Mouse (Mus musculus) midbrain, embryonic 12.5 days (tissue): Measurements from ENCODE around the gene Zer1. TPM values are rescaled to one million over a fixed set of nuclear protein-coding genes. Genes with fewer than 3 reads are reported as not detected.

Experiments used
- ATAC-seq: fragments of 200-750 bp; cut with Nextera tagmentation; 2 replicates; pipeline ENCODE4 v1.8.0; 2017; ENCODE audit warnings: low read depth, moderate TSS enrichment, moderate library complexity; ENCODE audit not compliant: low FRiP score
- H3K27ac ChIP-seq: fragments of 300-500 bp; sonication (generic); replicated peaks from 2 replicates; pipeline ENCODE4 v1.5.1; 2016; ENCODE audit warnings: mild to moderate bottlenecking
- H3K27me3 ChIP-seq: fragments of 300-500 bp; sonication (generic); 2 replicates; pipeline ENCODE4 v1.6.1; 2016; ENCODE audit warnings: mild to moderate bottlenecking
- H3K36me3 ChIP-seq: fragments of 300-500 bp; sonication (generic); 2 replicates; pipeline ENCODE4 v1.6.1; 2016
- H3K4me1 ChIP-seq: fragments of 300-500 bp; sonication (generic); 2 replicates; pipeline ENCODE4 v1.6.1; 2016
- H3K4me2 ChIP-seq: fragments of 300-500 bp; sonication (generic); replicated peaks from 2 replicates; pipeline ENCODE4 v1.6.1; 2016; ENCODE audit warnings: mild to moderate bottlenecking, moderate library complexity
- H3K4me3 ChIP-seq: fragments of 300-500 bp; sonication (generic); 2 replicates; pipeline ENCODE4 v1.5.1; 2016; ENCODE audit warnings: mild to moderate bottlenecking
- H3K9ac ChIP-seq: fragments of 300-500 bp; sonication (generic); replicated peaks from 2 replicates; pipeline ENCODE4 v1.6.1; 2016; ENCODE audit warnings: mild to moderate bottlenecking, moderate library complexity
- H3K9me3 ChIP-seq: fragments of 300-500 bp; sonication (generic); 2 replicates; pipeline ENCODE4 v1.6.1; 2016; ENCODE audit warnings: mild to moderate bottlenecking
- WGBS: fragments of 180-500 bp; shearing (Covaris S2); methylation state at CpG from one replicate; pipeline ENCODE4 v1.1.7; 2016; 5-methylcytosine and 5-hydroxymethylcytosine counted together
- polyA plus RNA-seq: library from polyadenylated mRNA; unstranded; fragments of >200 nt; fragmentation: Nextera tagmentation; extraction: Ambion mirVana; gene quantifications from 2 replicates; pipeline ENCODE4 v1.2.1, GENCODE M21; 2016

Gene Zer1
- polyA plus RNA-seq, 1 experiment from 2014 or later, result 11.6 TPM

- H3K4me3 ChIP-seq, result peak overlapping the region; percentile 64
These were observed 32.0 kb downstream of the Zer1 start for GRCm38 (mm10) chr2:30092280-30092918.

GRCm38 (mm10) chr2:30091521-30091920 lies 32.9 kb downstream of the Zer1 start:
- no peak overlapping the region for H3K27ac ChIP-seq
- H3K4me3 ChIP-seq, result no peak overlapping the region
- peaks cover 17% of the 10 kb centered on the region for H3K4me1 ChIP-seq
- no peak for ATAC-seq
- 90% methylated on average over 12 of the region's 12 CpGs for WGBS
- peaks cover 16% of the 10 kb centered on the region for H3K36me3 ChIP-seq
- no peaks in the 10 kb centered on the region for H3K27me3 ChIP-seq
- no peak overlapping the region for H3K9ac ChIP-seq
- H3K4me2 ChIP-seq, result no peak overlapping the region
- H3K9me3 ChIP-seq, result no peaks in the 10 kb centered on the region

More at GRCm38 (mm10) chr2:30092280-30092918, 32.0 kb downstream of the Zer1 start:
- Histone ChIP-seq H3K27me3 (no peaks in the 10 kb centered on the region), H3K36me3 (peaks cover 16% of the 10 kb centered on the region), H3K4me1 (peaks cover 17% of the 10 kb centered on the region), H3K9me3 (no peaks in the 10 kb centered on the region), H3K27ac (no peak overlapping the region), H3K4me2 (peak overlapping the region; percentile 69), H3K9ac (peak overlapping the region; percentile 60)
- no peak for ATAC-seq
- 56% methylated on average over 6 of the region's 6 CpGs for WGBS

GRCm38 (mm10) chr2:30087310-30087709 lies 37.1 kb downstream of the Zer1 start:
- H3K9me3 ChIP-seq, result no peaks in the 10 kb centered on the region
- H3K36me3 ChIP-seq, result peaks cover 12% of the 10 kb centered on the region
- no peaks in the 10 kb centered on the region for H3K27me3 ChIP-seq
- H3K4me1 ChIP-seq, result peaks cover 11% of the 10 kb centered on the region
- ATAC-seq, result no peak
- WGBS, result 92% methylated on average over 4 of the region's 4 CpGs
- H3K4me2 ChIP-seq, result no peak overlapping the region
- H3K4me3 ChIP-seq, result no peak overlapping the region
- H3K9ac ChIP-seq, result no peak overlapping the region
- H3K27ac ChIP-seq, result no peak overlapping the region

DNA sequence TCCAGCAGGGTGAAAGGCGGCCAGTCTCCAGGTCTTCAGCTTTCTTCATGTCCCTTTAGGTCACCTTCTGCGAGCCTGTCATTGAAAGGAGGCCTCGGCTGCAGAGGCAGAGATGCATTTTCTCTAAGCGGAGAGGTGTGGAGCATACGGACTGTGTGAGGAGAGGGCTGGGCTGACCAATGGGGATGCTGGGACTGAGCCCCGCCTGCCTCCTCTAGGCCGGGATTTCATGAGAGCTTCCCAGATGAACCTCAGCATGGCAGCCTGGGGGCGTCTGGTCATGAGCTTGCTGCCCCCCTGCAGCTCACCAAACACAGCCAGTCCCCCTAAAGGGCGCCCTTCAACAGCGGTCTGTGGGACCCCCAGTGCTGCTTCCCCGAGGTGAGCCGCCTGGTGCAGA lies 39.8 kb downstream of the Zer1 start:
- Histone ChIP-seq H3K27me3 (no peaks in the 10 kb centered on the region), H3K9ac (no peak overlapping the region), H3K9me3 (no peaks in the 10 kb centered on the region), H3K4me1 (peaks cover 8% of the 10 kb centered on the region; the same call in 1 of the 2 replicates), H3K4me3 (peak overlapping the region; percentile 20), H3K4me2 (peak overlapping the region; percentile 42), H3K27ac (no peak overlapping the region), H3K36me3 (no peaks in the 10 kb centered on the region)
- WGBS, result 9% methylated on average over 12 of the region's 12 CpGs
- 0 out of 2 replicates have a peak, but pooled peaks have one; percentile 30 for ATAC-seq

DNA sequence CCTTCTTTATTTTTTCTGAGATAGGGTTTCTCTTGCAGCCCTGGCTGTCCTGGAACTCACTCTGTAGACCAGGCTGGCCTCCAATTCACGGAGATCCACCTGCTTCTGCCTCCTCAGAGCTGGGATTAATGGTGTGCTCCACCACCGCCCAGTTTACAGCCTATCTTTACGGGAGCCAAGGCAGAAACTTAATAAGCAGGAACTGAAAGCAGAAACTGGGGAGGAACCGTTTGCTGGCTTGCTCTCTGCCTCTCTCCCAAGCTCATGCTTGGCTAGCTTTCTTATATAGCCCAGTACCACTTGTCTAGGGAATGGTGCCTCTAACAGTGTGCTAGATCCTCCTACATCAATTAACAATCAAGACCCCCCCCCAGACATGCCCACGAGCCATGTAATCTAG lies 40.3 kb downstream of the Zer1 start:
- Histone ChIP-seq H3K9me3 (no peaks in the 10 kb centered on the region), H3K4me2 (peak overlapping the region; percentile 42), H3K36me3 (no peaks in the 10 kb centered on the region), H3K27ac (no peak overlapping the region), H3K4me3 (no peak overlapping the region; the same call in 1 of the 2 replicates), H3K4me1 (peaks cover 8% of the 10 kb centered on the region; the same call in 1 of the 2 replicates), H3K9ac (no peak overlapping the region), H3K27me3 (no peaks in the 10 kb centered on the region)
- no peak for ATAC-seq
- WGBS, result 43% methylated on average over 5 of the region's 5 CpGs

DNA sequence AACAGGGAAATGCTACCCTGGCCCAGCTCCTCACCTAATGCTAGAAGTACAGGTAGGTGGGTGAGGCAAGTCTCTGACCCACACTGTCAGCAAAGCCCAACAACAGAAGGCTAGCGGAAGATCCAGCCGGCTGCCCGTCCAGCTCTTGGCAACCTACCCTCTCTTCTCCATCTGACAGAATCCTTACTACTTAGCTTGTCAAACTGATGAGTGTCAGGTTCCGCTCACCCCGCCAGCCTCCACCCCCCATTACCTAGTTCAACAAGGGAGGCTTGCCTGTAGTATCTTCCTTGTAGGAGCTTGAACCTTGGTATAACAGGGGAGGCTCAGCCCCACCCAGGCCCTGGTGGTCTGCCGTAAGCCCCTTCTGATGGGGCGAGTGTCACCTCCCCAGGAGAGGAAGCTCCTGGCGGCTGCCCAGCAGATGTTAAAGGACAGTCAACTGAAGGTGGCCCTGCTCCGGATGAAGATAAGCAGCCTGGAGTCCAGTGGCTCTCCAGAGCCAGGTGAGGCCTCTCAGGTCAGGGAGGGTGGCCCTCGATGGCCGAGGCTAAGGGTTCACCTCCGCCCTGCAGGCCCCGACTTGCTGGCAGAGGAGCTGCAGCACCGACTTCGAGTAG lies 44.1 kb downstream of the Zer1 start:
- no peak overlapping the region for H3K27ac ChIP-seq
- no peak overlapping the region for H3K4me2 ChIP-seq
- ATAC-seq, result no peak

DNA sequence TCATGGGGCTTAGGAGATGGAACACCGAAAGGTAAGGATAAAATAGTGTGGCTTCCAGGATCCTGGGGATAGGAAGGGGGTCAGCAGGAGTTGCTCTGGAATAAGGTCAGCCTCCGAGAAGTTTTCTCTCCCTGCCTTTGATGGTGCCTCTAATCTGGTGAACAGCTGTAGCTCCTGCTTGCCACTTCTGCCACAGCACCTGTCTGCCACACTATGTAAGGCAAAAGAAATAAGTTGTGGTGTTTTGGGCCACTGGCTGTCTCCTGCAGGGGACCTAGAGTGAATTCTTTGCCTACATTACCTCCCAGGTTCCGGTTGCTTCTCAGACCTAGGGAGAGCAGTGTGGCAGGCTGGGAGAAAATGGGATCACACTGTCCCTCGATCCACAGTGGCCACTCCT lies 45.6 kb downstream of the Zer1 start:
- Histone ChIP-seq H3K9me3 (no peaks in the 10 kb centered on the region), H3K27ac (no peak overlapping the region; the same call in 1 of the 2 replicates), H3K36me3 (peaks cover 2% of the 10 kb centered on the region), H3K4me3 (no peak overlapping the region), H3K4me2 (peak overlapping the region; percentile 84), H3K9ac (peak overlapping the region; percentile 28; the same call in 1 of the 2 replicates), H3K27me3 (no peaks in the 10 kb centered on the region), H3K4me1 (peaks cover 10% of the 10 kb centered on the region)
- no peak for ATAC-seq
- WGBS, result 77% methylated on average over 4 of the region's 4 CpGs

More for the DNA sequence above, 44.1 kb downstream of the Zer1 start:
- H3K27me3 ChIP-seq, result no peaks in the 10 kb centered on the region
- no peaks in the 10 kb centered on the region for H3K36me3 ChIP-seq
- WGBS, result 89% methylated on average over 15 of the region's 15 CpGs
- H3K9ac ChIP-seq, result no peak overlapping the region
- no peak overlapping the region for H3K4me3 ChIP-seq
- H3K9me3 ChIP-seq, result no peaks in the 10 kb centered on the region
- peaks cover 18% of the 10 kb centered on the region for H3K4me1 ChIP-seq

DNA sequence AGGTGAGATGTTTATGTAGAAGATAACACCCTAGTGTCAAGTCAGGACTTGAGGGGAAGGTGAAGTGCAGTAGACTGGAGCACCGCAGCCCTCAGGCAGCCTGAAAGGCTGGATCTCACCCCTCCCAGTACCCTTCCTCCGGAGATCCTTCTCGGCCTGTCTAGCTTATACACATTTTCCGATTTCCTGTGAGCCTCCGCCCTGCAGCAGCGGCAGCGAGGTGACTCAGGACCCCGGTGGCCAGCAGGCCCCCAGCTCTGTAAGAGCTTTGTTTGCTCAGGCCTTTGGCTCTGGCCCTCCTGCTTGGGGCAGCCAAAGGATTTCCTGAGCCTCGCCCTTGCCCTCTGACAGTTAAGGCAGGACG lies 46.1 kb downstream of the Zer1 start:
- Histone ChIP-seq H3K9ac (peak overlapping the region; percentile 28; the same call in 1 of the 2 replicates), H3K27ac (no peak overlapping the region)
- WGBS, result 17% methylated on average over 10 of the region's 10 CpGs

DNA sequence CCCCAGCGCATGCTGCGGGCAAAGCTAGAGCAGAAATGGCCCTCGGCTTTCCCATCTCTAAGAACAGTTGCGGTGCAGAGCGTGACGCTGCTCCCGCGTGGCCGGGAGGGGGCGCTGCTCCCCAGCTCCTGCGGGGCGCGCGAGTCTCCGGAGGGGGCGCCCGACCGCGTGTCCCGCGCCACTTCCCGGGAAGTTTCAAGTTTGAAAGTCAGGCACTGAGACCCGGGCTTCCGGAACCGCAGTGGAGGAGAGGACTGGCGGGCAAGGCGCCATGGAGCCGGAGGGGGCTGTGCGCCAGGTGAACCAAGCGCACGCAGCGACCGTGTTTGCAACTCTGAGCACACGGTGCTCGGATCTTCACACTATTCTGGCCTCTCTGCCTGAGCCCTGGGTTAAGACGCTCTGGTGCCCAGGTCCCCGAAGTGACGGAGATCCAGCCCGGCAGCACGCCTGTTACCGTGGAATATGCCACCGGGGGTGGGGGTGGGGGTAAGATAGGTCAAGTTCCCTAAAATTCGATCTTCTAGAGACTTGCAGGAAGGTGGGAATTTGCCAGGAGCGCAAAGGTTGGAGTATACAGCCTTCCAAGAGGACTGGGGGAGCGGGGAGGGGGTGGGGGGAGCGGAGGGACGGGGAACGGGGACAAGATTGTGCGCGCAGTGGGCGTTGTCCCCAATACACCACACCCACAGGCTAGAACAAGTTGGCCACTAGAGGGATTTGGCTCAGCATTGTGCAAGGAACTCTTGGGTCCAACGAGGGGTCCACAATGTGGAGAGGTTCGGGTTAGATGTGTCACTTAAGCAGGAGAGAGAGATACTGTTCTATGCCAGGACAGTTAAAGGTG lies 46.7 kb downstream of the Zer1 start, which contains the start of gene Pkn3:
Pkn3 (plus strand) TSS at position 183 of the 847 bp plus-strand sequence.
- under 1% methylated on average over 53 of the region's 53 CpGs for WGBS

More for the DNA sequence above, 46.1 kb downstream of the Zer1 start:
- H3K4me2 ChIP-seq, result peak overlapping the region; percentile 84
- peaks cover 6% of the 10 kb centered on the region for H3K36me3 ChIP-seq
- H3K27me3 ChIP-seq, result no peaks in the 10 kb centered on the region
- H3K9me3 ChIP-seq, result no peaks in the 10 kb centered on the region
- H3K4me1 ChIP-seq, result peaks cover 10% of the 10 kb centered on the region
- H3K4me3 ChIP-seq, result peak overlapping the region; percentile 48
- ATAC-seq, result no peak

GRCm38 (mm10) chr2:30076959-30077358 lies 47.4 kb downstream of the Zer1 start:
- peaks cover 16% of the 10 kb centered on the region for H3K36me3 ChIP-seq
- H3K4me1 ChIP-seq, result peaks cover 10% of the 10 kb centered on the region
- WGBS, result 72% methylated on average over 6 of the region's 6 CpGs
- H3K9me3 ChIP-seq, result no peaks in the 10 kb centered on the region
- H3K4me3 ChIP-seq, result 0 out of 2 replicates have a peak overlapping the region, but pooled peaks have one; percentile 48
- H3K27ac ChIP-seq, result no peak overlapping the region
- no peaks in the 10 kb centered on the region for H3K27me3 ChIP-seq
- ATAC-seq, result peak; percentile 24; the same call in 1 of the 2 replicates
- H3K9ac ChIP-seq, result 0 out of 2 replicates have a peak overlapping the region, but pooled peaks have one; percentile 12
- H3K4me2 ChIP-seq, result peak overlapping the region; percentile 84

More for the DNA sequence above, 46.7 kb downstream of the Zer1 start, which contains the start of gene Pkn3:
- no peaks in the 10 kb centered on the region for H3K9me3 ChIP-seq
- H3K27me3 ChIP-seq, result no peaks in the 10 kb centered on the region
- peak within 1 kb of the TSS; percentile 53; the same call in 1 of the 2 replicates for H3K9ac ChIP-seq
- H3K36me3 ChIP-seq, result peaks cover 12% of the 10 kb centered on the region
- H3K4me1 ChIP-seq, result peaks cover 10% of the 10 kb centered on the region
- H3K27ac ChIP-seq, result peak within 1 kb of the TSS; percentile 36
- peak; percentile 80 for ATAC-seq
- peak within 1 kb of the TSS; percentile 48 for H3K4me3 ChIP-seq
- peak within 1 kb of the TSS; percentile 84 for H3K4me2 ChIP-seq

- Histone ChIP-seq H3K4me2 (no peak overlapping the region), H3K36me3 (peaks cover 18% of the 10 kb centered on the region), H3K27me3 (no peaks in the 10 kb centered on the region), H3K9me3 (no peaks in the 10 kb centered on the region), H3K9ac (no peak overlapping the region), H3K4me3 (no peak overlapping the region), H3K4me1 (peaks cover 10% of the 10 kb centered on the region), H3K27ac (no peak overlapping the region)
- 92% methylated on average over 9 of the region's 9 CpGs for WGBS
- ATAC-seq, result no peak
These were observed 47.9 kb downstream of the Zer1 start for GRCm38 (mm10) chr2:30076439-30076838.
